Comparison of ENCODE assay signal across 39 mouse cellular contexts in the genomic region with DNA sequence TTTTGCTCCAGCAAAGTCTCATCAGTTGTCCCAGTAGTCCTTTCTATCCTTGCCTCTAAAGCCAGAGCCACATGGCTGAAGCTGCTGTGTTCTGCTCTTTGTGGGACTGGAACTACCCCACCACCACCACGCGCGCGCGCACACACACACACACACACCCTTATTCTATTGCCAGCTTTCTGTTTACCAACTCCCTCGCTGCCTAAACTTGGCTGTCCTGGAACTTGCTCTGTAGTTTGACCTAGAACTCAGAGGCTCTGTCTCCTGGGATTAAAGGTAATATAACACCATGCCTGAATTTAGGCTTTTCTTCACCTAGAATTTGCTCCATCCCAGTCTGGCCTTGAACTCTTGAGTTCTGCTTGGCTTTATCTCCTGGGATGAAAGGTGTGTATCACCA. TPM values are rescaled to one million over a fixed set of nuclear protein-coding genes. Genes with fewer than 3 reads are reported as not detected.
"Had no signal": no experiment of that assay in that cellular context is flagged by ENCODE, and none has a peak within 500 bp of the region (broad histone marks: within the 10 kb centered on the region; RNA-seq: fewer than 3 reads in every experiment).

No protein-coding gene starts in this region.

- H3K4me2 ChIP-seq: embryonic facial prominence, embryonic 12.5 days; embryonic facial prominence, embryonic 13.5 days; embryonic facial prominence, embryonic 15.5 days; forebrain, embryonic 12.5 days; forebrain, embryonic 13.5 days; forebrain, embryonic 15.5 days had no signal

- H3K4me3 ChIP-seq: embryonic facial prominence, embryonic 10.5 days; embryonic facial prominence, embryonic 12.5 days; embryonic facial prominence, embryonic 13.5 days; embryonic facial prominence, embryonic 15.5 days; erythroblast, embryonic 14.5 days; forebrain, embryonic 10.5 days; forebrain, embryonic 12.5 days; forebrain, embryonic 13.5 days; forebrain, embryonic 15.5 days; gastrocnemius, adult 2 months had no signal

- H3K27ac ChIP-seq: embryonic facial prominence, embryonic 10.5 days; embryonic facial prominence, embryonic 12.5 days; embryonic facial prominence, embryonic 13.5 days; embryonic facial prominence, embryonic 15.5 days; forebrain, embryonic 10.5 days; forebrain, embryonic 12.5 days; forebrain, embryonic 13.5 days; forebrain, embryonic 15.5 days; gastrocnemius, adult 2 months had no signal

- H3K27me3 ChIP-seq: embryonic facial prominence, embryonic 12.5 days; embryonic facial prominence, embryonic 13.5 days; embryonic facial prominence, embryonic 15.5 days; forebrain, embryonic 12.5 days; forebrain, embryonic 13.5 days; forebrain, embryonic 15.5 days had no signal

- DNase-seq: cerebellum, adult 2 months; cerebellum, adult 8-10 months; cerebellum, adult 9-10 months; cerebellum, adult 9-11 months; cerebellum, postnatal 10 days; cerebellum, postnatal 14 days; cerebellum, postnatal 25 days; cerebellum, postnatal 36 days; embryo, embryonic 11 days; forebrain, postnatal 0 days; gastrocnemius, adult 2 months; gastrocnemius, postnatal 10 days; gastrocnemius, postnatal 14 days; gastrocnemius, postnatal 25 days; gastrocnemius, postnatal 36 days; heart, adult 11 months; heart, adult 18-20 months had no signal

- H3K4me1 ChIP-seq: embryonic facial prominence, embryonic 10.5 days; embryonic facial prominence, embryonic 12.5 days; embryonic facial prominence, embryonic 13.5 days; embryonic facial prominence, embryonic 15.5 days; forebrain, embryonic 10.5 days; forebrain, embryonic 13.5 days; forebrain, embryonic 15.5 days had no signal

- H3K36me3 ChIP-seq: embryonic facial prominence, embryonic 10.5 days; embryonic facial prominence, embryonic 12.5 days; embryonic facial prominence, embryonic 13.5 days; embryonic facial prominence, embryonic 15.5 days; forebrain, embryonic 10.5 days; forebrain, embryonic 12.5 days; forebrain, embryonic 15.5 days had no signal

- H3K9me3 ChIP-seq: embryonic facial prominence, embryonic 10.5 days; embryonic facial prominence, embryonic 12.5 days; embryonic facial prominence, embryonic 13.5 days; embryonic facial prominence, embryonic 15.5 days; forebrain, embryonic 10.5 days; forebrain, embryonic 13.5 days; forebrain, embryonic 15.5 days had no signal

- H3K9ac ChIP-seq: embryonic facial prominence, embryonic 12.5 days; embryonic facial prominence, embryonic 13.5 days; embryonic facial prominence, embryonic 15.5 days; forebrain, embryonic 12.5 days; forebrain, embryonic 13.5 days; forebrain, embryonic 15.5 days; forebrain, postnatal 0 days had no signal

- ATAC-seq: forebrain, embryonic 13.5 days; forebrain, embryonic 14.5 days; forebrain, embryonic 15.5 days; forebrain, embryonic 16.5 days; forebrain, postnatal 0 days had no signal

RNA-seq across cellular contexts. Expression of a gene that starts 5.1 kb away (rescaled TPM):
- total RNA-seq: common myeloid progenitor, adult 5-6 weeks; forebrain, postnatal 0 days; gastrocnemius, adult 18-20 months; gastrocnemius, adult 2 months; gastrocnemius, adult 8-10 months; gastrocnemius, postnatal 10 days; gastrocnemius, postnatal 14 days; gastrocnemius, postnatal 25 days; gastrocnemius, postnatal 36 days; gastrocnemius, postnatal 4 days; granulocyte monocyte progenitor cell, adult 5-6 weeks; heart, adult 18-20 months had no signal
- polyA plus RNA-seq: cerebellum, adult 2 months; cortical plate, adult 2 months; embryonic facial prominence, embryonic 10.5 days; embryonic facial prominence, embryonic 11.5 days; embryonic facial prominence, embryonic 12.5 days; embryonic facial prominence, embryonic 13.5 days; embryonic facial prominence, embryonic 14.5 days; embryonic facial prominence, embryonic 15.5 days; erythroblast, embryonic 14.5 days; forebrain, embryonic 10.5 days; forebrain, embryonic 11.5 days; forebrain, embryonic 12.5 days; forebrain, embryonic 13.5 days; forebrain, embryonic 14.5 days; forebrain, embryonic 15.5 days; forebrain, embryonic 16.5 days; forebrain, postnatal 0 days; frontal cortex, adult 2 months; gonadal fat pad, adult 2 months had no signal

RNA-seq across cellular contexts. Expression of a gene that starts 11.2 kb away (rescaled TPM):
- total RNA-seq: forebrain, postnatal 0 days; gastrocnemius, adult 18-20 months; gastrocnemius, adult 2 months; gastrocnemius, adult 8-10 months; gastrocnemius, postnatal 10 days; gastrocnemius, postnatal 14 days; gastrocnemius, postnatal 25 days; gastrocnemius, postnatal 36 days; gastrocnemius, postnatal 4 days; heart, adult 18-20 months had no signal
- polyA plus RNA-seq: cortical plate, adult 2 months; embryonic facial prominence, embryonic 11.5 days; embryonic facial prominence, embryonic 12.5 days; embryonic facial prominence, embryonic 13.5 days; embryonic facial prominence, embryonic 14.5 days; erythroblast, embryonic 14.5 days; forebrain, embryonic 12.5 days; forebrain, embryonic 13.5 days; forebrain, embryonic 14.5 days; forebrain, embryonic 15.5 days; forebrain, embryonic 16.5 days; forebrain, postnatal 0 days; frontal cortex, adult 2 months had no signal

RNA-seq across cellular contexts. Expression of a gene that starts 18.8 kb away (rescaled TPM):
- polyA plus RNA-seq: erythroblast, embryonic 14.5 days had no signal
